Mouse (Mus musculus): ENCODE results near the gene Gab2.

DNA sequence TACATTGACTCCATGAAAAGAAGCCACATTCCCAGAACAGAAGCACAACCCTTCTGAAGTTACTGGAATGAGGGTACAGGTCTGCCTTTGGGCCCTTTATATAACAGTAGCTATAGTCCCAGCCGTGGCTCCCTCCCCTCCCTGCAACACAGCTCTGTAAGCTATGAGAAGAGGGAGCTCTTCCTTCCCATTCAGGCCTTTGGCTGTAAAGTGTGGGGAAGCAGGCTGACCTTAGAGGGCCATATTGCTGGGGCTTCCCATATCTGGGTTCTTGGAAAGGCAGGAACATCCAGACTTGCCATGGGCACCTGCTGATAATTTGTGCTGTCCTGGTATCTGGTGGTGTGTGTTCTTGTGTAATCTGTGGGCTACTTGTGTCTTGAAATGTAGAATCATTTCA lies 226.2 kb downstream of the Gab2 start:
- no peak for TF ChIP-seq MYOD1 (IDR thresholded peaks at IDR 0.05; ENCODE audit: control insufficient read depth in 1 of 3, insufficient read length in 2 of 3, low read depth in 2 of 3)
- no peak for TF ChIP-seq REST (IDR thresholded peaks at IDR 0.05; ENCODE audit: insufficient read depth, insufficient read length)
- no peak for TF ChIP-seq POLR2AphosphoS2 (IDR thresholded peaks at IDR 0.05; ENCODE audit: insufficient read length, low read depth)
- TF ChIP-seq POLR2A (IDR thresholded peaks at IDR 0.05; ENCODE audit: insufficient read length, low read depth), result no peak
- TF ChIP-seq TCF12 (IDR thresholded peaks at IDR 0.05; ENCODE audit: insufficient read depth, poor library complexity, severe bottlenecking), result no peak
- no peak for TF ChIP-seq MAX (IDR thresholded peaks at IDR 0.05; ENCODE audit: low read depth)
- TF ChIP-seq CEBPB (IDR thresholded peaks at IDR 0.05; ENCODE audit: insufficient read depth, poor library complexity, severe bottlenecking), result no peak
- no peak for TF ChIP-seq USF1 (IDR thresholded peaks at IDR 0.05; ENCODE audit: low read depth)
- no peak for TF ChIP-seq E2F4 (IDR thresholded peaks at IDR 0.05; ENCODE audit: insufficient read depth)

Measured in myocyte (in vitro differentiated cells).